Mouse (Mus musculus) heart, postnatal 25 days (tissue): ENCODE measurements around the gene Sumf1. TPM values are rescaled to one million over a fixed set of nuclear protein-coding genes. Genes with fewer than 3 reads are reported as not detected.

Experiments used
- total RNA-seq, 2 experiments: library from RNA; stranded (reverse); gene quantifications; 2 replicates each; pipeline ENCODE4 v1.2.3; 2021

The Sumf1 gene
- total RNA-seq, 2 experiments from 2014 or later, result 11.2 to 12.4 TPM

Other genes starting within 250 kb of the Sumf1 start
- 1 to 10 TPM; 3.0 to 3.7 TPM for gene Setmar, start 120.5 kb downstream of the Sumf1 start, total RNA-seq
- 10 to 100 TPM; 44.1 to 44.2 TPM for gene Itpr1, start 27.5 kb upstream of the Sumf1 start, total RNA-seq